Mouse (Mus musculus) bone marrow macrophage, adult 2 months (primary cell): Measurements from ENCODE around the gene Gm20547. TPM values are rescaled to one million over a fixed set of nuclear protein-coding genes. Genes with fewer than 3 reads are reported as not detected.

ENCODE experiments used
- H3K27ac ChIP-seq: 2 replicates; pipeline ENCODE4 v1.5.1; 2012; ENCODE audit warnings: low read depth, low read length; ENCODE audit not compliant: insufficient read depth
- H3K4me1 ChIP-seq: 2 replicates; pipeline ENCODE4 v1.6.1; 2012; ENCODE audit warnings: low read length; ENCODE audit not compliant: control insufficient read depth, insufficient read depth
- H3K4me3 ChIP-seq: 2 replicates; pipeline ENCODE4 v1.5.1; 2012; ENCODE audit warnings: mild to moderate bottlenecking, low read length, moderate library complexity; ENCODE audit not compliant: insufficient read depth
- CTCF ChIP-seq: IDR thresholded peaks from 2 replicates; pipeline ENCODE4 v1.5.1; 2012; ENCODE audit warnings: low read depth, mild to moderate bottlenecking, low read length, moderate library complexity
- POLR2A ChIP-seq: IDR thresholded peaks from 2 replicates; pipeline ENCODE4 v1.6.1; 2012; ENCODE audit warnings: mild to moderate bottlenecking, low read depth, low read length, borderline replicate concordance
- polyA plus RNA-seq: library from polyadenylated mRNA; stranded (reverse); fragments of >200 nt; gene quantifications from 2 replicates; pipeline ENCODE4 v1.2.4, GENCODE M21; 2012; ENCODE audit not compliant: missing spikeins, insufficient read depth, insufficient read length

Gene Gm20547
- polyA plus RNA-seq, 1 experiment: 0.27 TPM

- TF ChIP-seq CTCF: no peak
- no peak for TF ChIP-seq POLR2A
- H3K4me3 ChIP-seq: no peak overlapping the region
- peaks cover 16% of the 10 kb centered on the region for H3K4me1 ChIP-seq
- H3K27ac ChIP-seq: no peak overlapping the region
Observed at GRCm38 (mm10) chr17:34896366-34896765, 14.5 kb upstream of the Gm20547 start.

GRCm38 (mm10) chr17:34895724-34896123 is 13.9 kb upstream of the Gm20547 start:
- H3K4me3 ChIP-seq: no peak overlapping the region
- no peak for TF ChIP-seq CTCF
- TF ChIP-seq POLR2A: no peak
- no peak overlapping the region for H3K27ac ChIP-seq
- H3K4me1 ChIP-seq: peaks cover 13% of the 10 kb centered on the region

GRCm38 (mm10) chr17:34894801-34895530 is 13.1 kb upstream of the Gm20547 start:
- H3K27ac ChIP-seq: peak overlapping the region; percentile 55
- TF ChIP-seq POLR2A: no peak
- TF ChIP-seq CTCF: no peak
- peaks cover 9% of the 10 kb centered on the region for H3K4me1 ChIP-seq
- peak overlapping the region; percentile 69 for H3K4me3 ChIP-seq

GRCm38 (mm10) chr17:34894074-34894597 is 12.3 kb upstream of the Gm20547 start:
- no peak for TF ChIP-seq CTCF
- no peak for TF ChIP-seq POLR2A
- Histone ChIP-seq H3K4me1 (peaks cover 9% of the 10 kb centered on the region), H3K4me3 (peak overlapping the region; percentile 57), H3K27ac (peak overlapping the region; percentile 70)

GRCm38 (mm10) chr17:34893072-34893824 is 11.4 kb upstream of the Gm20547 start:
- Histone ChIP-seq H3K4me3 (peak overlapping the region; percentile 57; the same call in 1 of the 2 replicates), H3K4me1 (peaks cover 10% of the 10 kb centered on the region), H3K27ac (peak overlapping the region; percentile 70)
- TF ChIP-seq CTCF (no peak), POLR2A (no peak)

GRCm38 (mm10) chr17:34891377-34891776 is 9.5 kb upstream of the Gm20547 start:
- TF ChIP-seq CTCF (no peak), POLR2A (no peak)
- Histone ChIP-seq H3K4me3 (no peak overlapping the region), H3K27ac (no peak overlapping the region), H3K4me1 (peaks cover 15% of the 10 kb centered on the region)

GRCm38 (mm10) chr17:34890074-34890743 is 8.4 kb upstream of the Gm20547 start:
- peaks cover 12% of the 10 kb centered on the region for H3K4me1 ChIP-seq
- no peak overlapping the region for H3K27ac ChIP-seq
- TF ChIP-seq POLR2A: no peak
- no peak for TF ChIP-seq CTCF
- H3K4me3 ChIP-seq: no peak overlapping the region

GRCm38 (mm10) chr17:34887942-34888341 is 6.1 kb upstream of the Gm20547 start:
- no peak overlapping the region for H3K4me3 ChIP-seq
- H3K27ac ChIP-seq: no peak overlapping the region
- TF ChIP-seq CTCF (no peak), POLR2A (no peak)
- H3K4me1 ChIP-seq: peaks cover 16% of the 10 kb centered on the region

- TF ChIP-seq CTCF (no peak), POLR2A (no peak)
- Histone ChIP-seq H3K27ac (no peak overlapping the region), H3K4me3 (no peak overlapping the region), H3K4me1 (peaks cover 19% of the 10 kb centered on the region)
Observed at GRCm38 (mm10) chr17:34885615-34886014, 3.8 kb upstream of the Gm20547 start.
